Mouse (Mus musculus): ENCODE measurements at regions not wholly inside any gene's neighbourhood (a gene's known extent, or its start where the extent isn't known, plus 50 kb on each side); places are given as distances from the start of the nearest gene placed in this dataset.

GRCm38 (mm10) chr3:104343096-104343495 is 122.9 kb upstream of the Magi3 start:
- DNase-seq (ENCODE audit: low read depth, low spot score), result no peak

GRCm38 (mm10) chr3:104342220-104342619 is 122.0 kb upstream of the Magi3 start:
- no peak for DNase-seq (ENCODE audit: low read depth, low spot score)

- DNase-seq (ENCODE audit: low read depth, low spot score), result no peak
Observed at GRCm38 (mm10) chr3:104340331-104340730, 120.2 kb upstream of the Magi3 start.

- DNase-seq (ENCODE audit: low read depth, low spot score), result no peak
Observed at GRCm38 (mm10) chr3:104336867-104337266, 116.7 kb upstream of the Magi3 start.

GRCm38 (mm10) chr3:104336308-104336707 is 116.1 kb upstream of the Magi3 start:
- DNase-seq (ENCODE audit: low read depth, low spot score), result no peak

GRCm38 (mm10) chr3:104334760-104335159 is 114.6 kb upstream of the Magi3 start:
- no peak for DNase-seq (ENCODE audit: low read depth, low spot score)

- no peak for DNase-seq (ENCODE audit: low read depth, low spot score)
Observed at GRCm38 (mm10) chr3:104333345-104333744, 113.2 kb upstream of the Magi3 start.

GRCm38 (mm10) chr3:104330646-104331045 is 110.5 kb upstream of the Magi3 start:
- DNase-seq (ENCODE audit: low read depth, low spot score), result no peak

- no peak for DNase-seq (ENCODE audit: low read depth, low spot score)
Observed at GRCm38 (mm10) chr3:104327829-104328228, 107.7 kb upstream of the Magi3 start.

GRCm38 (mm10) chr3:104327034-104327729 is 107.0 kb upstream of the Magi3 start:
- no peak for DNase-seq (ENCODE audit: low read depth, low spot score)

GRCm38 (mm10) chr3:104322591-104322990 is 102.4 kb upstream of the Magi3 start:
- no peak for DNase-seq (ENCODE audit: low read depth, low spot score)

GRCm38 (mm10) chr3:104320404-104320803 is 100.2 kb upstream of the Magi3 start:
- DNase-seq (ENCODE audit: low read depth, low spot score), result no peak

GRCm38 (mm10) chr3:104319377-104319776 is 99.2 kb upstream of the Magi3 start:
- DNase-seq (ENCODE audit: low read depth, low spot score), result no peak

GRCm38 (mm10) chr3:104318911-104319310 is 98.7 kb upstream of the Magi3 start:
- DNase-seq (ENCODE audit: low read depth, low spot score), result peak; percentile 51

GRCm38 (mm10) chr3:104317528-104317927 is 97.4 kb upstream of the Magi3 start:
- no peak for DNase-seq (ENCODE audit: low read depth, low spot score)

- DNase-seq (ENCODE audit: low read depth, low spot score), result no peak
Observed at GRCm38 (mm10) chr3:104313063-104313462, 92.9 kb upstream of the Magi3 start.

GRCm38 (mm10) chr3:104306961-104307360 is 86.8 kb upstream of the Magi3 start:
- no peak for DNase-seq (ENCODE audit: low read depth, low spot score)

- DNase-seq (ENCODE audit: low read depth, low spot score), result no peak
Observed at GRCm38 (mm10) chr3:104305904-104306563, 85.9 kb upstream of the Magi3 start.

GRCm38 (mm10) chr3:104303577-104303976 is 83.4 kb upstream of the Magi3 start:
- DNase-seq (ENCODE audit: low read depth, low spot score), result peak; percentile 21

GRCm38 (mm10) chr3:104300201-104300600 is 80.0 kb upstream of the Magi3 start:
- no peak for DNase-seq (ENCODE audit: low read depth, low spot score)

GRCm38 (mm10) chr3:104298878-104299277 is 78.7 kb upstream of the Magi3 start:
- no peak for DNase-seq (ENCODE audit: low read depth, low spot score)

GRCm38 (mm10) chr3:104298409-104298808 is 78.2 kb upstream of the Magi3 start:
- no peak for DNase-seq (ENCODE audit: low read depth, low spot score)

GRCm38 (mm10) chr3:104297112-104297511 is 76.9 kb upstream of the Magi3 start:
- no peak for DNase-seq (ENCODE audit: low read depth, low spot score)

Data from skeletal muscle tissue, adult 2 months (tissue).